Mouse (Mus musculus): Measurements from ENCODE around the gene Swi5. TPM values are rescaled to one million over a fixed set of nuclear protein-coding genes. Genes with fewer than 3 reads are reported as not detected.

The Swi5 gene
- polyA plus RNA-seq, 1 experiment from 2014 or later: 447 TPM

DNA sequence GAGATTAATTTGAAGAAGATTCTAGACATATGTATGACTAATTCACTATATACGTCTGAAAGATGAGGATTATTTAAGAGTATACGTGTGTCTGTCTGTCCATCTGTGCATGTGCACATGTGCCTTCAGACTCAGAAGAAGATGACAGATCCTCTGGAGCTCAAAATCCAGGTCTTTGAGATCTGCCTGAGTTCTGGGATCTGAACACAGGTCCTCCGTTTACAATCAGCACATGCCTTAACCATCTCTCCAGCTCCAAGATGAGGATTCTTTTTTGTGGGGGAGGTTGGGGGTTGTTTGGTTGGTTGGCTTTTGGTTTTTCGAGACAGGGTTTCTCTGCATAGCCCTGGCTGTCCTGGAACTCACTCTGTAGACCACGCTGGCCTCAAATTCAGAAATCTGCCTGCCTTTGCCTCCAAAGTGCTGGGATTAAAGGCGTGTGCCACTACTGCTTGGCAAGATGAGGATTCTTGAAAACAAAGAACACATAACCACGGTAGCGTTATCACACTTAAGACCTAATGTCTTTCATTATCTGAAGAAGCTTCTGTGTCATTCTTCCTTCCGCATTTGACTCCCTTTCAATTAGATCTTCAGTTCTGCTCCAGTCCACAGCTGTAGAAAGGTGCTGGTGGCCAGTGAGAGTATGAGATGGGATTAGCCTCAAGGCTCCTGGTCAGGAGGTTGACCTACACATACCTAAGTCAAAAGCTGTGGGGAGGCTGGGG, 49.0 kb downstream of the Swi5 start:
- H3K36me3 ChIP-seq (ENCODE audit: control insufficient read depth, insufficient read depth, low read length): peaks cover 3% of the 10 kb centered on the region
- no peaks in the 10 kb centered on the region for H3K27me3 ChIP-seq (replicated peaks; ENCODE audit: control insufficient read depth, insufficient read depth, low read length)

DNA sequence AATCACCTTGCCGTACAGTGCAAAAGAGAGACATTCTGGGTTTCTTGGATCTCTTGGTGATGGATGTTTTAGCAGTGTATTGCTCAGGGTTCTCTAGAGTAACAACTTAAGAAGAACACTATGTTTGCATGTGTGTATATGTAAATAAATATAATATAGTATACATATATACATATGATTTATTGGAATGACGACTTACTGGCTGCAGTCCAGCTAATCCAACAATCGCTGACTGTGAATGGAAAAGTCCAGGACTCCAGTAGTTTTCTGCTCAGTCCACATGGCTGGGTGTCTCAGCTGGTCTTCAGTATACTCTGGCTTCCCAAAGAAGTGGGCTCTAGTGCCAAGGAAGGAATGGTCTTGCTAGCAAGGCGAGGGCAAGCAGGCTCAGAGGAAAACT, 50.3 kb downstream of the Swi5 start:
- H3K4me1 ChIP-seq (ENCODE audit: control insufficient read depth, insufficient read depth, low read depth, low read length): peaks cover 21% of the 10 kb centered on the region
- ATAC-seq: no peak
- 39% methylated on average over 4 of the region's 4 CpGs for WGBS
- H3K4me2 ChIP-seq (ENCODE audit: low read length): peak overlapping the region; percentile 88
- H3K36me3 ChIP-seq (ENCODE audit: control insufficient read depth, insufficient read depth, low read length): peaks cover 13% of the 10 kb centered on the region
- H3K9ac ChIP-seq (ENCODE audit: low read depth, low read length): peak overlapping the region; percentile 77
- peak overlapping the region; percentile 67 for H3K4me3 ChIP-seq (ENCODE audit: low read length)
- no peak overlapping the region; the same call in 1 of the 2 replicates for H3K27ac ChIP-seq (ENCODE audit: low read depth, low read length)
- no peaks in the 10 kb centered on the region for H3K27me3 ChIP-seq (replicated peaks; ENCODE audit: control insufficient read depth, insufficient read depth, low read length)
- H3K9me3 ChIP-seq (ENCODE audit: control insufficient read depth, low read length): no peaks in the 10 kb centered on the region

More for the DNA sequence above, 49.0 kb downstream of the Swi5 start:
- Histone ChIP-seq H3K9me3 (ENCODE audit: control insufficient read depth, low read length) (no peaks in the 10 kb centered on the region), H3K4me1 (ENCODE audit: control insufficient read depth, insufficient read depth, low read depth, low read length) (peaks cover 21% of the 10 kb centered on the region), H3K4me3 (ENCODE audit: low read length) (no peak overlapping the region), H3K4me2 (ENCODE audit: low read length) (no peak overlapping the region), H3K27ac (ENCODE audit: low read depth, low read length) (no peak overlapping the region), H3K9ac (ENCODE audit: low read depth, low read length) (no peak overlapping the region)
- 94% methylated on average over 9 of the region's 9 CpGs for WGBS
- ATAC-seq: no peak

DNA sequence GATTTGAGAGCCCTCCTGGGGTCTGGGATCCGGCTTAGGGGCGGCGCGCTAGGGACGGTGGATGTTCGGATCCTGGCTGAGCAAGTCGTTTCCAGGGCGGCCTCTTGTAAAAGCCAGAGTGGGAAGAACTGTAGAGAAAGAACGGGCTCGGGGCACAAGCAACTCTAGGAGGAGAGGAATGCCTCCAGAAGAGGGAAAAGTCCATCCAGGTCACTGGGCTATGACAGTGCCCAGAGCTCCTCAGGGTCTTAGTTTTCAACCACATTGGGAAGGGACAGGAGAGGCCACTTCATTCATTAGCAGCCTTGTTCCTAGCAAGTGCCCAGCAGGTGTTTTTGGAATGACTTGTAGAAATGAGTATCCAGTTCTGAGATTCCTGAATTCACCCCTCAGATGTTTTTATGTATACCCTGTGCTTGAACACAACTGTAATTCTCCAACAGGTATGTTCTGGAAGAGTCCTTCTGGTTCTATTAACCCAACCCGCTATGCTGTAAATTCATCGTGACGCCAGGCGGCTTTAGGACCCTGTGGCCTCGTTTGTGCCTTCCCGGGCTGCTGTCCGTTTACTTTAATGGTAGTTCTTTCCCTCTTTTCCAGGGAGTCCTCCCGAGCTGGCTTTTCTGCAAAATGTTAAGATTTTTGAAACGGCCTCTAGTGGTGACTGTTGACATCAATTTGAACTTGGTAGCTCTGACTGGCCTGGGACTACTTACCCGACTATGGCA, 51.0 kb downstream of the Swi5 start:
- H3K9ac ChIP-seq (ENCODE audit: low read depth, low read length): peak overlapping the region; percentile 77
- peaks cover 21% of the 10 kb centered on the region for H3K4me1 ChIP-seq (ENCODE audit: control insufficient read depth, insufficient read depth, low read depth, low read length)
- no peaks in the 10 kb centered on the region for H3K27me3 ChIP-seq (replicated peaks; ENCODE audit: control insufficient read depth, insufficient read depth, low read length)
- H3K4me2 ChIP-seq (ENCODE audit: low read length): peak overlapping the region; percentile 88
- H3K27ac ChIP-seq (ENCODE audit: low read depth, low read length): peak overlapping the region; percentile 85
- peak overlapping the region; percentile 67 for H3K4me3 ChIP-seq (ENCODE audit: low read length)
- H3K9me3 ChIP-seq (ENCODE audit: control insufficient read depth, low read length): no peaks in the 10 kb centered on the region
- peak; percentile 54 for ATAC-seq
- peaks cover 19% of the 10 kb centered on the region for H3K36me3 ChIP-seq (ENCODE audit: control insufficient read depth, insufficient read depth, low read length)
- under 1% methylated on average over 20 of the region's 20 CpGs for WGBS

DNA sequence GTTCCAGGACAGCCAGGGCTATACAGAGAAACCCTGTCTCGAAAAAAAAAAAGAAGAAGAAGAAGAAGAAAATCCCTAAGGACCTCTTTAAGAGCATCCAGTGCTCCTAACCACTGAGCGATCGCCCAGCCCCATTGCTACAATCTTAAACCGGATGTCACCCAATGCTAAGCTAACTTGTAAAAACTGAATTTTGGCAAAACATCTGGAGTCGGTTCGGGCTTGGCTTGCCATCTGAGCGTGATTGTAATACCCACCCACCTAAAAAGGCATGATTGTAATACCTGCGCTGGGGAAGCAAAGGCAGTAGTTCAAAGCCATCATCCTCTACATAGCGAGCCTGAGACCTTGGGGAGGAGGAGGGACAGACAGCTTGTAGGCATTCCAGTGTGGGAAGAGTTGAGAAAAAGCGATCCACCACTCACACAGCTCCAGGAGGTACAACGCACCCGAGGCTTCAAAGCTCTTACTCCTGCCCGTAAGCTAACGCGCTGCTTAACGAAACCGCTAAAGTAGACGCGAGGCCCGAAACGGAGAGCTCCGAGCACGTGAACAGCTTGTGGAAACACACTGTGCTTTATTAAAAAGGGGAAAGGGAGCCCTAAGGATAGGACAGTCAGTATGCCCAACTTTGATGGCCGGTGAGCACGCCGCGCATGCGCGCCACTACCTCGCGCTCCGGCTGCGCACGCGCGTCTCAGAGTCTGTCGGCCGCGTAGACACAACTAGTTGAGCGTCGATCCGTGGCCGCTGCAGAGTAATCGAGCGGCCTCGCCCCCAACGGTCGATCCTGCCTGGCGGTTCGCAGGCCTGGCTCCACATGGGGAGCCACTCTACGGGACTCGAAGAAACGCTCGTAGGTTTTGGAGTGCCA, 51.8 kb downstream of the Swi5 start, which contains the start of gene Pomt1:
TSS of gene Pomt1 (plus strand) at position 705 of the 874 bp plus-strand sequence.
- peaks cover 27% of the 10 kb centered on the region for H3K36me3 ChIP-seq (ENCODE audit: control insufficient read depth, insufficient read depth, low read length)
- H3K27ac ChIP-seq (ENCODE audit: low read depth, low read length): peak within 1 kb of the TSS; percentile 85
- no peaks in the 10 kb centered on the region for H3K9me3 ChIP-seq (ENCODE audit: control insufficient read depth, low read length)
- peak within 1 kb of the TSS; percentile 77 for H3K9ac ChIP-seq (ENCODE audit: low read depth, low read length)
- peak within 1 kb of the TSS; percentile 88 for H3K4me2 ChIP-seq (ENCODE audit: low read length)
- peak; percentile 94 for ATAC-seq
- H3K4me1 ChIP-seq (ENCODE audit: control insufficient read depth, insufficient read depth, low read depth, low read length): peaks cover 21% of the 10 kb centered on the region
- WGBS: under 1% methylated on average over 54 of the region's 54 CpGs
- no peaks in the 10 kb centered on the region for H3K27me3 ChIP-seq (replicated peaks; ENCODE audit: control insufficient read depth, insufficient read depth, low read length)
- peak within 1 kb of the TSS; percentile 67 for H3K4me3 ChIP-seq (ENCODE audit: low read length)

DNA sequence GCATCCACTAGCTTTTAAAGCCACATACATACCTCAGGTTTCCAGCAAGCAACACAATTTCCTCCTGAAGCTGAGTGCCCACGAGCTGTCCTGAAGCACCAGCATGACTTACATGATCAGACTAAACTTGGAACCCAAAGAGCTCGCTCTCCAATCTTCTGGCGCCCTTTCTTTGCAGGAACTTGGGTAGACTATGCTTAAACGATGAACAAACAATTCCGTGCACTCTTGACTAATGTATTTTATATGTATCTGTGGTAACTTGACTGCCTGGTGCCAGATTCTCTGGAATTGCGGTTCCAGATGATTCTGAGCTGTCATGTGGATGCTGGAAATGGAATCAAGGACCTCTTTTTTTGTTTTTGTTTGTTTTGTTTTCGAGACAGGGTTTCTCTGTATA, 52.4 kb downstream of the Swi5 start:
- Histone ChIP-seq H3K9ac (ENCODE audit: low read depth, low read length) (peak overlapping the region; percentile 77), H3K27me3 (replicated peaks; ENCODE audit: control insufficient read depth, insufficient read depth, low read length) (no peaks in the 10 kb centered on the region), H3K36me3 (ENCODE audit: control insufficient read depth, insufficient read depth, low read length) (peaks cover 33% of the 10 kb centered on the region), H3K9me3 (ENCODE audit: control insufficient read depth, low read length) (no peaks in the 10 kb centered on the region), H3K4me2 (ENCODE audit: low read length) (peak overlapping the region; percentile 88), H3K4me3 (ENCODE audit: low read length) (peak overlapping the region; percentile 67), H3K27ac (ENCODE audit: low read depth, low read length) (peak overlapping the region; percentile 49), H3K4me1 (ENCODE audit: control insufficient read depth, insufficient read depth, low read depth, low read length) (peaks cover 21% of the 10 kb centered on the region)
- 33% methylated on average over 7 of the region's 7 CpGs for WGBS
- no peak for ATAC-seq

Small RNAs within 50 kb of the gene (microRNA-seq; reads per million reads assigned to microRNA genes)
- gene Gm23363 (not detected), gene Mir199b (107 reads per million, percentile 50 among the genes with 10 or more reads in this experiment)

Other genes with a start within 250 kb of the Swi5 start
- gene Fam78a, start 203.2 kb downstream of the Swi5 start, polyA plus RNA-seq (2015; fragmentation: Nextera tagmentation; extraction: Ambion mirVana): 0.50 and 0.69 TPM in 2 replicates
- gene Plpp7, start 192.5 kb downstream of the Swi5 start, polyA plus RNA-seq (2015; fragmentation: Nextera tagmentation; extraction: Ambion mirVana): 31.1 and 33.2 TPM in 2 replicates
- 49.7 and 66.2 TPM in 2 replicates for gene Prrc2b, start 137.0 kb downstream of the Swi5 start, polyA plus RNA-seq (2015; fragmentation: Nextera tagmentation; extraction: Ambion mirVana)
- 32.6 and 34.1 TPM in 2 replicates for gene Pomt1, start 51.5 kb downstream of the Swi5 start, polyA plus RNA-seq (2015; fragmentation: Nextera tagmentation; extraction: Ambion mirVana)
- gene Uck1, start 27.9 kb downstream of the Swi5 start, polyA plus RNA-seq (2015; fragmentation: Nextera tagmentation; extraction: Ambion mirVana): 99.1 and 101 TPM in 2 replicates
- gene Golga2, start 691 bp downstream of the Swi5 start, polyA plus RNA-seq (2015; fragmentation: Nextera tagmentation; extraction: Ambion mirVana): 25.5 and 30.1 TPM in 2 replicates
- 41.1 and 57.5 TPM in 2 replicates for gene Ciz1, start 64.3 kb upstream of the Swi5 start, polyA plus RNA-seq (2015; fragmentation: Nextera tagmentation; extraction: Ambion mirVana)
- 71.2 and 79.0 TPM in 2 replicates for gene Dnm1, start 65.3 kb upstream of the Swi5 start, polyA plus RNA-seq (2015; fragmentation: Nextera tagmentation; extraction: Ambion mirVana)
- gene 1110008P14Rik, start 93.9 kb upstream of the Swi5 start, polyA plus RNA-seq (2015; fragmentation: Nextera tagmentation; extraction: Ambion mirVana): 161 and 196 TPM in 2 replicates
- gene Lcn2, start 100.2 kb upstream of the Swi5 start, polyA plus RNA-seq (2015; fragmentation: Nextera tagmentation; extraction: Ambion mirVana): 0.76 and 0.93 TPM in 2 replicates
- gene Ptges2, start 107.8 kb upstream of the Swi5 start, polyA plus RNA-seq (2015; fragmentation: Nextera tagmentation; extraction: Ambion mirVana): 56.4 and 59.8 TPM in 2 replicates
- 5.1 and 5.2 TPM in 2 replicates for gene Naif1, start 162.4 kb upstream of the Swi5 start, polyA plus RNA-seq (2015; fragmentation: Nextera tagmentation; extraction: Ambion mirVana)
- gene Slc25a25, start 163.4 kb upstream of the Swi5 start, polyA plus RNA-seq (2015; fragmentation: Nextera tagmentation; extraction: Ambion mirVana): 55.0 and 60.6 TPM in 2 replicates
- 7.3 and 7.9 TPM in 2 replicates for gene Fam102a, start 247.3 kb upstream of the Swi5 start, polyA plus RNA-seq (2015; fragmentation: Nextera tagmentation; extraction: Ambion mirVana)